Mouse (Mus musculus) heart, postnatal 4 days (tissue): ENCODE measurements around the gene Vmn1r85. TPM values are rescaled to one million over a fixed set of nuclear protein-coding genes. Genes with fewer than 3 reads are reported as not detected.

Source experiments
- DNase-seq: peaks from one replicate; pipeline ENCODE4 v3.0.0; 2021
- total RNA-seq, 2 experiments: library from RNA; stranded (reverse); gene quantifications; 2 replicates each; pipeline ENCODE4 v1.2.3; 2021

The Vmn1r85 gene
- total RNA-seq, 2 experiments from 2014 or later = not detected

GRCm38 (mm10) chr7:13037901-13038555 lies 56.9 kb downstream of the Vmn1r85 start, which contains the start of gene Ube2m:
Ube2m (minus strand) TSS chr7:13038275.
- peak; percentile 99 for DNase-seq

DNA sequence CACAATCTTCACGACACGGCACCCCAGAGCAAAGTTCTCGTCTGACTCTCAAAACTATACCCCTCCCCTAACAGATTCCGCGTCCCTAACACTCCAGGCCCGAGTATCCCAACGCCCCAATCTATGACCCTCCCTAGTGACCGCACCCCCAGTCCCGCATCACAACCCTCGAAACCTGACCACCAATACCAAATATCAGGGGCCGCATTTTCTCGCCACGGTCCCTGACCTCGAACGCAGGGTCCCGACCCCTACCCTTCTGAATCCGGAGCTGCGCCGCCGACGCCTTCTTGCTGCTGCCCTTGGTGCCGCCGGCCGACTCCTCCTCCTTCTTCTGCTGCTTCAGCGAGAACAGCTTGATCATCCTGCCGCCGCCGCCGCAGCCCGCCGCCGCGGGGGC lies 57.6 kb downstream of the Vmn1r85 start:
- no peak for DNase-seq

- no peak for DNase-seq
Observed at GRCm38 (mm10) chr7:13036806-13037205, 58.2 kb downstream of the Vmn1r85 start.

GRCm38 (mm10) chr7:13035211-13035855 lies 59.6 kb downstream of the Vmn1r85 start:
- no peak for DNase-seq

- DNase-seq = peak; percentile 98
Observed at GRCm38 (mm10) chr7:13034148-13034977, 60.6 kb downstream of the Vmn1r85 start, which contains the start of gene Chmp2a. Chmp2a (minus strand) TSS chr7:13034807.

GRCm38 (mm10) chr7:13033451-13034147 lies 61.4 kb downstream of the Vmn1r85 start:
- DNase-seq = no peak

Other genes starting within 250 kb of the Vmn1r85 start
- 1 to 10 TPM; 3.3 to 4.3 TPM for gene Zfp128, start 214.0 kb downstream of the Vmn1r85 start, total RNA-seq
- gene Zscan22, start 197.4 kb downstream of the Vmn1r85 start, total RNA-seq = 1 to 10 TPM; 7.1 to 7.3 TPM
- 100 to 1,000 TPM; 857 to 895 TPM for gene Rps5, start 172.9 kb downstream of the Vmn1r85 start, total RNA-seq
- gene Rnf225, start 167.8 kb downstream of the Vmn1r85 start, total RNA-seq = under 1 TPM; 0.38 to 0.67 TPM
- 1 to 10 TPM; 4.9 to 5.4 TPM for gene Zfp324, start 129.3 kb downstream of the Vmn1r85 start, total RNA-seq
- 1 to 10 TPM; 3.3 to 4.3 TPM for gene Zfp446, start 117.3 kb downstream of the Vmn1r85 start, total RNA-seq
- gene Slc27a5, start 97.0 kb downstream of the Vmn1r85 start, total RNA-seq = not detected
- gene Trim28, start 96.1 kb downstream of the Vmn1r85 start, total RNA-seq = 100 to 1,000 TPM; 240 to 249 TPM
- gene Zbtb45, start 85.1 kb downstream of the Vmn1r85 start, total RNA-seq = 10 to 100 TPM; 11.0 to 12.1 TPM
- gene Chmp2a, start 60.4 kb downstream of the Vmn1r85 start, total RNA-seq = 100 to 1,000 TPM; 114 to 129 TPM
- gene Ube2m, start 56.9 kb downstream of the Vmn1r85 start, total RNA-seq = 100 to 1,000 TPM; 193 to 202 TPM
- 1 to 10 TPM; 1.2 TPM for gene Mzf1, start 40.4 kb downstream of the Vmn1r85 start, total RNA-seq
- gene Vmn1r86, start 24.7 kb upstream of the Vmn1r85 start, total RNA-seq = not detected
- gene Vmn1r87, start 45.0 kb upstream of the Vmn1r85 start, total RNA-seq = not detected
- gene Vmn1r88, start 64.4 kb upstream of the Vmn1r85 start, total RNA-seq = under 1 TPM; 0.07 to 0.12 TPM
- gene Vmn1r89, start 117.8 kb upstream of the Vmn1r85 start, total RNA-seq = not detected
- gene Lig1, start 182.1 kb upstream of the Vmn1r85 start, total RNA-seq = 10 to 100 TPM; 44.3 to 45.5 TPM
- gene Zswim9, start 183.5 kb upstream of the Vmn1r85 start, total RNA-seq = 1 to 10 TPM; 5.8 to 6.5 TPM
- under 1 TPM; 0.27 to 0.43 TPM for gene Pla2g4c, start 229.5 kb upstream of the Vmn1r85 start, total RNA-seq